Mouse (Mus musculus) brain, embryonic 14.5 days (tissue): ENCODE measurements around the gene Gm14851.
"Not testable (repeated sequence)": the region's sequence is repeated elsewhere in the genome, so short reads cannot be mapped to it uniquely, and the experiment has no call there.

ENCODE experiments used
- CTCF ChIP-seq: fragments of 200-500 bp; IDR thresholded peaks from 2 replicates; pipeline ENCODE4 v1.5.1; 2012; ENCODE audit warnings: inconsistent platforms, mild to moderate bottlenecking, moderate library complexity, borderline replicate concordance; ENCODE audit not compliant: insufficient read depth, insufficient read length; ENCODE audit errors: extremely low read depth
- POLR2A ChIP-seq: fragments of 200-500 bp; IDR thresholded peaks from 2 replicates; pipeline ENCODE4 v1.6.1; 2012; ENCODE audit warnings: mild to moderate bottlenecking, inconsistent platforms, borderline replicate concordance; ENCODE audit not compliant: poor library complexity, insufficient read depth, insufficient read length, severe bottlenecking; ENCODE audit errors: extremely low read depth

DNA sequence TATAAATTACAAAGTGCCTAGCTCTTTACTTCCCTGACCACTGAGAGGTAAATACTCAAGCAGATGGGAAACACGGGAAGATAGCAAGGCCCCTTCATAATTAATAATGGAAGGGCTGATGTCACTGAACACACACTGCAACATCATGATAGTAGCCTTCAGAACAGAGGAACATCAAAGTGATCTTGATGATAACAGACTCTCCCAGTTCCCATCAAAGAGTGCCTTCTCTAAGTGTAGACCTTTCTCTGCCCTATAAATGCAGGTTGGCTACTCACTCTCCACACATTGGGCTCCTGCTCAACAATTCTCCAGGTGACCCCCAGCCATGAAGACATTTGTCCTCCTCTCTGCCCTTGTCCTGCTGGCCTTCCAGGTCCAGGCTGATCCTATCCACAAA, 31.1 kb downstream of the Gm14851 start, which contains the start of gene Defa35:
- not testable (repeated sequence) for TF ChIP-seq CTCF, POLR2A
